Mouse (Mus musculus) lung, postnatal 36 days (tissue): ENCODE results near the gene Znhit2.

Source experiments
- DNase-seq: peaks from one replicate; pipeline ENCODE4 v3.0.0; 2022; ENCODE audit warnings: mixed read lengths

Znhit2 gene

DNA sequence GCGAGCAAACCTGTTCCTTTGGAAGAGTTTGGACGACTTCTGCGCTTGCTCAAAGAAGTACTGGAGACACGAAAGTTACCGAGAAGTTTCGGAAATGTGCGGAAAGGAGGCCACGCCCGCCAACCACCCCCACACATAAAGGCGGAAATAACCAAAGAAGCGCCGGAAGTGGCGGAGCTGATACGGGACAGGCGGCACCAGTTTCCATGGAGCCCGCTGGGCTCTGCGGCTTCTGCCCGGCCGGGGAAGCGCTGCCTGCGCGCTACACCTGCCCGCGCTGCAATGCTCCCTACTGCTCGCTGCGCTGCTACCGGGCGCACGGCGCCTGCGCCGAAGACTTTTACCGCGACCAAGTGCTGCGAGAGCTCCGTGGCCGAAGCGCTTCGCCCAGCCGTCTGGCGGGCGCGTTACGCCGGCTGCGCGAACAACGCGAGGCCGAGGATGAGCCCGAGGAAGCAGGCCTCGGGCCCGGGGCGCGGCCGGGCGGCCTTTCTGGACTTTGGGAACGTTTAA is at the start of gene Znhit2:
Gene Znhit2, plus strand, starts transcription at position 172 of the 513 bp plus-strand sequence.
- DNase-seq, result peak; percentile 98

DNA sequence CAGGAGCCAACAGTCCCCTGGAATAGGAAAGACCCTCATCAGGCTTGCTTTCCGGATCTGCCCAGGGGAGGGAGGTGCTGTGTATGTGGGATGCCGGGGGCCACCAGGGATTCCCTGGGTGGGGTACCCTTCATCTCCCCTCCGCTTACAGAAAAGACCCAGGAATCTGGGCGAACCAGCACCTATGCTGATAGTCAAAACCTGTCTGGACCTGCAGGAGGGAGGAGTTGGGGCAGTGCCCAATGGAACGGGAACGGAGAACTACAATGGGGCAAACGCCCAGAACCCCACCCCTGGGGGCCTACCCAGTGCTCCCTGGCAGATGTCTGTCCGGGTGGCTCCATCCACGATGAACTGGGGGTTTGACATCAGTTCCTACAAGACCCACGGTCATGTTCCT is 47.3 kb upstream of the Znhit2 start:
- DNase-seq, result no peak

DNA sequence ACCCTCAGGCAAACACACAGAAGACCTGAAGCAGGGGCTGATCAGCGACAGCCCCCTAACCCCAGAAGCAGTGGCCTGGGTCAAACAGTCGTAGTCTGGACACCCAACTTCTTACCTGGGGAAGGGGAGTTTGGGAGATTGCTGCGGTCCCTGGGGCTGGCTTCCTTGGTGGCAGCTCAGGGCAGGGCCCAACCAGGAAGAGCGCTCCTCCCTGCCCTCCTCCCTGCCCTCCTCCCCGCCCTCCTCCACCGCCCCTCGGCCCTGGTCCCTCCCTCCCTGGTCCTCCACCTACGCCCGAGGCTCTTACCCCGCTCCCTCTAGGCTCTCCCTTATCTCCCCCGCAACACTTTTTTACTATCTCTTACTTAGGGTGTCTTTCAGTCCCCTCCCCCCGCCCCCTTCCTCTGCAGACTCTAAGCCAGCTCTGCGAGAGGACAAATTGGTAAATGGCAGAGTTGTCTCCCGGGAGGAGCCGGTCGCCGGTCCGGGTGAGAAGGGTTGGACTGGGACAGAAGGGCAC is 45.9 kb upstream of the Znhit2 start:
- DNase-seq, result peak; percentile 57

DNA sequence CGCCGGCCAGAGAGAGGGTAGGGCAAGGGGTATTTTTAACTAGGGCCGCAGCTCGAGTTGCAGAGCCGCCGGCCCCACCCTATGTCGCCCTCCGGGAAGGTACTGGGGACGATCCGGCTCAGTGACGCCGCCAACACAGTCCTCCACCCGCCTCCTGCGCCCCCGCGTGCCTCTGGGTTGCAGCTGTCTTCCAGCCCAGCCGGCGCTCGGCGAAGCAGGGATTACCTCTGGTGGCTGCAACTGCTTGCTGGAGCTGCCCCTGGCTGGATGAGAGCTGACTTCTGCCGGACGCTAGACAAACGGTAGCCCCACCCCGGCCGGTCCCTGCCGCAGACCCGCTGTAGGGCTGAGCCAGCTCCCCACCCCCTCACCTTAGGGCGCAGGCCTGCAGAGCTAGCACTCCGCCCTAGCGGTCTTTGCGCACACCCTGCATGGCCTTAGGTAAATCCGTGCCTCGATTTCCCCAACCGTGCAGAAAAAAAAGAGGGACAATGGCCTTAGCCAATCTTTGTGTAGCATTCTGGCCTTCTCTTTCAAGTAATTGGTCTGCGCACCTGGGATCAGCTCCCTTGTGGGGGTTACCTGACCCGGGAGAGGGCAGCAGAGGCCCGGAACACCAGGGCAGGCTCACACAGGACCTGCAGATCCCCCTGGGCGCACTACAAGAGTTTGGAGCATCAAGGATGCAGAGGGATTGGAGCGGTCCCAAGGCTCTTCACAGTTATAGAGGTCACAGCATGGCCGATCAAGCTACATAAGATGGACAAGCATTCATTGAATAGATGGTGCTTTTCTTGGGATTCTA is 45.3 kb upstream of the Znhit2 start, which contains the start of gene Capn1:
Gene Capn1, minus strand, starts transcription at position 387 of the 805 bp plus-strand sequence.
- peak; percentile 73 for DNase-seq

DNA sequence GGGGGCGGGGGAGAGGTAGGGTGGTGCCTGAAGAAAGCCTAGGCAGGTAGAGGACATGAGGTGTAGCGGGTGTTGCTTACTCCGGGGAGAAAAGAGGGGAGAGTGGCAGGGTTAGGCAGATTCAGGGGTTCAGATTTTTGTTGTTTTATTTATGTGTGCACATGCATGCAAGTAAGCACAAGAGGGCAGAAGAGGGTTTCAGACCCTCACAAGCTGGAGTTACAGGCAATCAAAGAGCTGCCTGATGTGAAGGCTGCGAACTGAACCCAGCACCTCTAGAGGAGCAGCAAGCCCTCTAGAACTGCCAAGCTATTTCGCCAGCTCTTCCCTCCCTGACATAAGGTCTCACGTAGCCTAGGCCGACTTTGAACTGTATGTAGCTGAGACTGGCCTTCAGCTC is 44.5 kb upstream of the Znhit2 start:
- DNase-seq, result no peak

DNA sequence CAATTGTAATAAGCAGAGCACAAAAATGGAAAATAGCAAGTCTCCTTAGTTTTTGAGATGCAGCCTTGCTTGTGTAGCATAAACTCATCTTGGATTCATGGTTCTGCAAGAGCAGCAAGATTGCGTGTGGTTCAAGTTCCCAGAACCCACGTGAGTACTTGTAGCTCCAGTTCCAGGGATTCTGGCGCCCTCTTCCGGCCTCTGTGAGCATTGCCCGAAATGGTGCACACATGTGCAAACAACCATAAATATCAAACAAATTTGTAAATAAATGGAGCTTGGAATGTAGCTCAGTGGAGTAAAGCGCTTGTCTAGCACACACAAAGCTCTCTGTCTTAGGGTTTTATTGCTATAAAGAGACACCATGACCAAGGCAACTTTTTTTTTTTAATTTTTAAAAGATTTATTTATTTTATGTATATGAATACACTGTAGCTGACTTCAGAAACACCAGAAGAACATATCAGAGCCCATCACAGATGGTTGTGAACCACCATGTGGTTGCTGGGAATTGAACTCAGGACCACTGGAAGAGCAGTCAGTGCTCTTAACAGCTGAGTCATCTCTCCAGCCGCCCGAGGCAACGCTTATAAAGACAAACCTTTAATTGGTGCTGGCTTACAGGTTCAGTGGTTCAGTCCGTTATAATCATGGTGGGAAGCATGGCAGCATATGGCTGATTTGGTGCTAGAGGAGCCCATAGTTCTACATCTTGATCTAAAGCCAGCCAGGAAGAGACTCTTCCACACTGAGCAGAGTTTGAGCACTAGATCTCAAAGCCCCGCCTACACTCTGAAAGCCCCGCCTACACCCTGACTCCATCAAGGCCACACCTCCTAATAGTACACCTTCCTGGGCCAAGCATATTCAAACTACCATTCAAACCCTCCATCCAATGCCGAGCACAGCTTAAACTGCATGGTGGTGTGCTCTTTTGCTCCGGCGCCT is 42.6 kb upstream of the Znhit2 start:
- DNase-seq, result peak; percentile 97

DNA sequence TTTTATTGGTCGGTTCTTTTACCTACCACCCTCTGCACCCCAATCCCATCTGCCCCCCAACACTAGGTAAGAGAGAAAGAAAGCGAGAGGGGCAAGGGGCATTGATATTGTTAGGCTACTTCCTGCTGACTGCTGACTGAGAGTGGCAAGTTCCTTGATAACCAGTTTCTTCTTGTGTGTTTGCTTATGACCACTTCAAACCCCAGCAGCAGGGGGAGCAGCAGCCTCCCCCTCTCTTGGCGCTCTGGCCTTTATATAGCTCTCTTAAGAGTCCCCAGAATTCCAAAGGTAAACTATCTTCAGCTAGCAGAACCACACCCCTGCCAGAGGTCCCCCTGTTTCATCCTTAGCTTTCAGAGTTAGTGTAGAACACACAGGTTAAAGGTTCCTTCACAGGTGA is 40.7 kb upstream of the Znhit2 start:
- DNase-seq, result no peak

DNA sequence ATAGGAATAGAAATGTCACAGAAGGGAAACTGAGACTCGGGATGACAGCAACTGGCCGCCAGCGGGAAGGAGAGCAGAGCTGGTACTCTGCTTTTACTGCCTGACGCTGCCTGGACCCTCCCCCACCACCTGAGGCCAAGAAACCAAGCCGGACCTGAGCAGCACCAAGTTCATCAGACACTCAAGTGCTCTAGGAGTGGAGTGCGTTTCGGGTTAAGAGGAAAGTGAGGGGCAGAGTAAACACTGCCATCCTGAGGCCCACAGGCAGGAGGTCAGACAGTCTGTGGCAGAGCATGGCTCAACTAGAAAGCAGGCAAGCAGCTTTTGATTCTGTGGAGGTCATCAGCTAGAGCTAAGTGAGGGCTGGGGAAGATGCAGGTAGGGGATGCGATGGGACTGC is 37.9 kb upstream of the Znhit2 start:
- peak; percentile 30 for DNase-seq

DNA sequence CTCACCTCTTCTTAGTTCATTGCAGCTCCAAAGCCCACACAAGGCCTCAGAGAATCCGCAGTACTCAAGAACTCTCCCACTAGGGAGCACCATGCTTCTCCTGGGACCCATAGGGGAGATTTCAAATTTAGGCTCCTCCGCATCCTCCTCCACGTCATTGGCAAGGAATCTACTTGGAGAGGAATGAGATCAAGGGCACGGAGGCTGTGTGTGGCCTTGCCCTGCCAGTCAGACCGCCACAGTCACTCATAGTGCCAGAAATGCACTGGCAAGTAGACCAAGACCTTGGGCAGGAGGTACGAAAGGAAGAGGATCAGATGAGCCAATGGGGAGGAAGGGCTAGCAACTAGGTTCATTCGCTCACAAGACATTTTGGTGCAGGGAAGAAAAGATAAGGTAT is 37.1 kb upstream of the Znhit2 start:
- DNase-seq, result no peak

DNA sequence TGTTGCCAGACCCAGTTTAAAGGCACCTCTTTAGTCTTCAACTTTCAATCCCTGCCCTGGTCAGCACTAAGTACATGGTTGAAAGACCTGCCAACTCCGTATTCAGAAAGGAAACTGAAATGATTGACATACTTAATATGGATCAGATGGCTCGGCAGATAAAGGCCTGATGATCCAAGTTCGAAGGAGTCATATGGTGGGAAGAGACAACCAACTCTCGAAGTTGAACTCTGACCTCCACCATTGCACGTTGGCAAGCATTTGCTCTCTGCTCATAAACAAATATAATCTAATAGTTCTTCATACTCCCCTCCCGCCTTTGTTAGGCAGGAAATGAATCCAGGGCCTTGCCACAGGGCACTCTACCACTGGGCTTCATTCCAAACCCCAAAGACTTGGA is 32.0 kb upstream of the Znhit2 start:
- DNase-seq, result peak; percentile 45

DNA sequence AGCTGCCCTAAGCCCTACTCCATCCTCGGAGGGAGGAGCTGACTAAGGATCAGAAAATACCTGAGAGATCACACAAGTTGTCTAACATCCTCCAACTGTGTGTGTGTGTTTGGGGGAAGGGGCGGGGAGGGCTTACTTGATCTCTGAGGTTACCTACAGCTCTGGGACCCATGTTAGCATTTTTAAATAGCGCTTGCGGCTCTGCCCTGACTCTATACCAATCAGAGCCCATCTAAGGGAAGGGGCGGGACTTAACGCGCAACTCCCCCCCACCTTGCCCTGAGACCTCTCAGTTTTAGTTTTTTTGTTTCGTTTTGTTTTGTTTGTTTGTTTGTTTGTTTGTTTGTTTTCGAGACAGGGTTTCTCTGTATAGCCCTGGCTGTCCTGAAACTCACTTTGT is 31.6 kb upstream of the Znhit2 start:
- no peak for DNase-seq

DNA sequence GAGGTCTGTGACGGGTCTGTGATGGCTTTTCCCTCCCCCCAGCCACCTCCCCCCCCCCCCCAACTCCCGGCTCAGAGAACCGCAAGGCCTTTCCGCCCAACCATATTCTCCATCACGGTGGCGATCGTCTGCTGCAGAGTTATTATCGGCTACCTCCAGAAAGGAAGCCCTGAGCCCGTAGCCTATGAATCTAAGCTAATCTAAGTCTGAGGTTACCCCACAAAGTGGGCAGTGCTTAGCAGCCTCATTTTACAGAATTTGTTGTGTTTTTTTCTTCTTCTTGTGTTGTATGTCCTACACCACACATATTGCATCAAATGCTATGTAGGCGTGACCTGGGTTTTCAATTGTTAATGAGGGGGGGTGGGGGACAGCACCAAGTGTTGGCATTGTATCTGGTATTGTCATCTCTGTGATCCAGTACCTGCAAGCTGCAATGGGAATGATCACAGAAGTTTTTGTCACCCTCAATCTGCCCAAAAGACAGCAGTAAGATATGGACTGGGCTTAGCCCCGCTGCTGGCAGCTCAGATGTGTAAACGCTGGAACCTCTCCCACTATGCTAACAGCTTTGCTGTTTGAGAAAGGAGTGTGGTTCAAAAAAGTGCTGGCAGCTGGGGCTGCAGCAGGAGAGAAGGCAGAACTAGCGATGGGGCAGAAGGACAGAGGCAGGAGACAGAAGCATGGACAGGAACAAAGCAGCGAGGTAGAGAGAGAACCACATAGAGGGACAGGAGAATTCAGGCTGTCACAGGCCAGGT is 30.3 kb upstream of the Znhit2 start:
- no peak for DNase-seq

DNA sequence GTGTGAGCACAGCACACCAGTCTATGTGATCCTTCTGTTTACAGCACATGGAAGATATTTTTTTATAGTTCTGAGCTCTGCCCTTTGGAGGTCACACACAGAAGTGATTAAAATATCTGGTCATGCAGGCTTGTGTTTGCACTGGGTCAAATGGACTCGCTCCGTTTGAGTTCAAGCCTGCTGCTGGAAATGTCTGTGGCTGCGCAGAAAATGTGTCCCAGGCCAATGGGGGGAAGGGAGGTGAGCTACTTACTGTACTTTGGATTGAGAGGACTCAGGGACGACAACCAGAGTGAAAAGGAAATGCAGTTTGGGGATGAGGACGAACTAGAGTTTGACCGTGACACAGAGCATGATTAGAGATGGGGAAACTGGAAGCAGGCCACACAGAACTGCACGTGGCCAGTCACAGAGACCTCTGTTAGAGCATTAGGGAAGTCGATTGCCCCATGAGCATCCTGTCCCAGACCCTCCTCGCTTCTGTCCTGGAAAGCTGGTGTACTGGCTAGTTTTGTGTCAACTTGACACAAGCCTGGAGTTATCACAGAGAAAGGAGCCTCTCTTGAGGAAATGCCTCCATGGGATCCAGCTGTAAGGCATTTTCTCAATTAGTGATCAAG is 24.9 kb upstream of the Znhit2 start:
- DNase-seq, result no peak

DNA sequence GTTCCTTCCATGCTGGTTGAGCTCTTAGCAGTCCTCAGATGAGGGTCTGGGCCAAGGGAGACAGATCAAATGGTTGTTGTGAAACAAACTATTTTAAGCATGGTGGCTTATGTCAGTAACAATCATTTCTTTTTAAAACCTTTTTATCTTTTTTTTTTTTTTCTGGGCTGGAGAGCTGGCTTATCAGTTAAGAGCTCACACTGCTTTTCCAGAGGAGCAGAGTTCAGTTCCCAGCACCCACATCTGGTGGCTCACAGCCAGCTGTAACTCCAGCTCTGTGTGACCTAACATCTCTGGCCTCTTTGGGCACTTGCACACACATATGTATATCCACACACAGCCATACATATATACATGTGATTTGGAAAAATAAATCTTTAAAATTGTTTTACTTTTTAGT is 23.3 kb upstream of the Znhit2 start:
- DNase-seq, result no peak

DNA sequence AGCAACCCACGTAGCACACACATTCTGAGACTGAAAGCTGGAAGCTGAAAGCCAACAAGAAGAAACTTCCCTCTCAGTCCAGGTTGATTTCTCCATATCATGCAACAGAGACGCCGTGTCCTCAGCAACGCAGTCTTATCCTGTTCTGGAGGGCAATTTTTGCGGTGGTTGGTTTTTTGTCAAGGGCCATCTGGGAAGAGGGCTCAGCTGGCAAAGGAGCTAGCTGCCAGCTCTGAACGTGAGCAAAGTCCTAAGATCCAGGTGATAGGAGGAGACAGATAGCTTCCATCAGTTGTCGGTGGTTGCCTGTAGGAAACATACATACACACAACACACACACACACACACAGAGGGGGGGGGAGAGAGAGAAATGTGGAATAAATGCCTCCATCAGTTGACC is 22.7 kb upstream of the Znhit2 start:
- DNase-seq, result no peak

DNA sequence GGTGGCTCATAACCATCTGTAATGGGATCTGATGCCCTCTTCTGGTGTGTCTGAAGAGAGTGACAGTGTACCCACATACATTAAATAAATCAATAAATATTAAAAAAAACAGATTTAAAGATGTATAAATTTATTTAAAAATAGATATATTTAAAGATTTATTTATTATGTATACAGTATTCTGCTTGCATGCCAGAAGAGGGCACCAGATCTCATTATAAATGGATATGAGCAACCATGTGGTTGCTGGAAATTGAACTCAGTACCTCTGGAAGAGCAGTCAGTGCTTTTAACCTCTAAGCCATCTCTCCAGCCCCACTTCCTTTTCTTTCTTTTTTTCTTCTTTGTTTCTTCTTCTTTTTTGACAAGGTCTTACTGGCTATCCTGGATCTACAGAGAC is 21.0 kb upstream of the Znhit2 start:
- DNase-seq, result no peak

DNA sequence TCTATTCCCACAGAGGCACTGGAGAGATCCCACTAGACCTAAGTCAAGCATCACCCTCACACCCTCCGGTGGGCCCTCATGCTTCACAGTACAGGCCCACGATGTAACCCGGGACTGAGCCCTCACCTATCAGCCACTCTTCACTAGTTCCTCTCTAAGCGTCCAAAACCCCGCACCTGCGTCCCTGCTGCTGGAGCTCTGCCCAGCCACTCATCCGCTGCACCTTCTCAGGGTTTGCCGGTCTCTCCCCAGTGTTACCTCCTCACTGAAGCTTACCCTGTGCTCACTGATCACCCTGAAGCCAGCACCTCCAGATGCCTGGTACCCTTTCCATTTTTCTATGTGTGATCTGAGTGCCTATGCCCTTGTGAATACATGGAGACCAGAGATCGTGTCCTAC is 18.7 kb upstream of the Znhit2 start:
- no peak for DNase-seq

DNA sequence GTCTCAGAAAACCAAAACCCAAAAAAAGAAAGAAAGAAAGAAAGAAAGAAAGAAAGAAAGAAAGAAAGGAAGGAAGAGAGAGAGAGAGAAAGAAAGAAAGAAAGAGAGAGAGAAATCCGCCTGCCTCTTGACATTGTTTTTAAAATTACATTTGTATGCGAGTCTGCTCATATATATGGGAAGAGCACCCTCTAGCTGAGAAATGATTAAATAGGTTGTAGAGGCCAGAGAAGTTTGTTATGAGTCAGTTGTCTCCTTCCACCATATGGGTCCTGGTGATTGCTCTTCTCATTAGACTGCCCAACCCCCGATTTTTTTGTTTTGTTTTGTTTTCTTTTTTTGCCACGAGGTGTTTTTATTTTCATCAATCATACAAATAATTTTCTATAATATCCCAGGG is 16.9 kb upstream of the Znhit2 start:
- peak; percentile 43 for DNase-seq

DNA sequence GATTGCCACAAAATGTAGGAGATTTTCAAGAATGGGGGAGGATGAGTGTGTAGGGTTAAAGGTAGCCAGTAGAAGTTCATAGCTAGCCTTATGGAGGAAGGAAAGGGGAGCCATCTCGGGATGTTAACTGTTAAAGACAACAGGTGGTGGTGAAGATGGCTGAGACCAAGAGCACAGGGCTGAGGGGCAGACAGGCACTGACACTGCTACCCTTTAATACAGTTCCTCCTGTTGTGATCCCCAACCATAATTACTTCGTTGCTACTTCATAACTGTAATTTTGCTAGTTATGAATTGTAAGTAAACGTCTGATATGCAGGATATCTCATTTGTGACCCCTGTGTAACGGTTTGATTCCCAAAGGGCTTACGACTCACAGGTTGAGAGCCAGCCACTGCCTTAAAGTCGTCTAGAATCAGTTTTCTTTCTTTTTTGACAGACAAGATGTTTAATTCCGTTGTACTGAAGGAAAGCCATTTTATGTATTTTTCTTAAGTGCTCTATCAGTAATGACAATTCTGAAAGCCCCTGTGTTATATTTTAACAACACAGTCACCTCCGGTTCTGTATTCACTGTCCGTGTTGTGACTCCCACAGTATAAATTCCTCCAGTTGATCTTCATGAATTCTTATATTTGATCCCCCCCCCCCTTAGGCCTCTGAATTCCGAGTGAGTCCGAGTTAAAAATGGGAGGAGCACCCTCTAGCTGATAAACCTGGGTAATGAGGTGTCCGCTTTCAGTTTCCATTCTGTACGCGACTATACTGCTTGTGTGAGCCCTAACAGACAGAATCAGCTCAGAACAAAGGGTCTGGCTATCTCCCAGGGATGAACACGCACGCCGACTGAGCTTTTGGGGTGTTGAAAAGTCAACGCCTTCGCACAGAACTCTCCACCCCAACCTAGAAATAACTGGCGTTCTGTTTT is 15.4 kb upstream of the Znhit2 start:
- DNase-seq, result peak; percentile 72

DNA sequence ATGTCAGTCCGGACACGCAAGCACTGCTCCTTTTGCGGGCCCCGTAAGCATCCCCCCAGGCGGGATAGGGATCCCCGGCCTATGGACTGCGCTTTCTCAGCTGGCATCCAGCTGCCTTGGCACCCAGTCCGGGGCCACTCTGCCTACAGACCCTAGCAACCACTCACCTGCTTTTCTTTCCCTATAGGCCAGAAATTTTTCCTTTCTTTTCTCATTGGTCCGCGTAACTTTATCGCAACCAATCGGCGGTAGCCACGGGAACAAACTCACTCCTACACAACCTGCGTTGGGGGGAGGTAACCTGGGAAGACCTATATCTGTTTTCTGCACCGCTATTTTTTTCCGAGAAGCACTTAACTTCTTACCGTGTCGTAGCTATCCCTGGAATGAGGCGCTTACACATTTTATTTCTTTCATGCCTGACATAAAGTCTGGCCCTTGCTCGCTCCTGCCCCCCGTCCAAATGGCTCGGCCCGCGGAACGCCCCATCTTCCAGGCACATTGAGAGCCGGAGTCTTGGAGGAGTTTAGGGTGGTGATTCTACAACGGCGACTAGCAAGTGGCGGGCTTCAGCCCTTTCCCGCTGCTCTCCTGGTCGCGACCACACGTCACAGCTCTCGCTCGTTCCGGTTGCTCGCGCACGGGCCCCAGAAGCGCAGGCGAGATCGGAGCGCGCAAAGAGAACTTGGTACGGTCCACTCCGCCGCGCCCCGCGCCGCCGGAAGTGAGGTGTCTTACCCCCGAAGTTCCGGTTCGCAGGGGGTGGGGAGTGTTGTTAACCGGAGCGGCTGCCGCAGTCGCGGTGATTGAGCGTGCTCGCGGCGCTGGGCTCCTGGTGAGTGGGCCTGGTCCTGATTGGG is 14.5 kb upstream of the Znhit2 start, which contains the start of gene Syvn1:
Gene Syvn1, plus strand, starts transcription at position 283 of the 860 bp plus-strand sequence.
- peak; percentile 96 for DNase-seq
